Mouse (Mus musculus): ENCODE data around the gene Riok2.
"Not testable (repeated sequence)": the region's sequence is repeated elsewhere in the genome, so short reads cannot be mapped to it uniquely, and the experiment has no call there.

Gene Riok2

DNA sequence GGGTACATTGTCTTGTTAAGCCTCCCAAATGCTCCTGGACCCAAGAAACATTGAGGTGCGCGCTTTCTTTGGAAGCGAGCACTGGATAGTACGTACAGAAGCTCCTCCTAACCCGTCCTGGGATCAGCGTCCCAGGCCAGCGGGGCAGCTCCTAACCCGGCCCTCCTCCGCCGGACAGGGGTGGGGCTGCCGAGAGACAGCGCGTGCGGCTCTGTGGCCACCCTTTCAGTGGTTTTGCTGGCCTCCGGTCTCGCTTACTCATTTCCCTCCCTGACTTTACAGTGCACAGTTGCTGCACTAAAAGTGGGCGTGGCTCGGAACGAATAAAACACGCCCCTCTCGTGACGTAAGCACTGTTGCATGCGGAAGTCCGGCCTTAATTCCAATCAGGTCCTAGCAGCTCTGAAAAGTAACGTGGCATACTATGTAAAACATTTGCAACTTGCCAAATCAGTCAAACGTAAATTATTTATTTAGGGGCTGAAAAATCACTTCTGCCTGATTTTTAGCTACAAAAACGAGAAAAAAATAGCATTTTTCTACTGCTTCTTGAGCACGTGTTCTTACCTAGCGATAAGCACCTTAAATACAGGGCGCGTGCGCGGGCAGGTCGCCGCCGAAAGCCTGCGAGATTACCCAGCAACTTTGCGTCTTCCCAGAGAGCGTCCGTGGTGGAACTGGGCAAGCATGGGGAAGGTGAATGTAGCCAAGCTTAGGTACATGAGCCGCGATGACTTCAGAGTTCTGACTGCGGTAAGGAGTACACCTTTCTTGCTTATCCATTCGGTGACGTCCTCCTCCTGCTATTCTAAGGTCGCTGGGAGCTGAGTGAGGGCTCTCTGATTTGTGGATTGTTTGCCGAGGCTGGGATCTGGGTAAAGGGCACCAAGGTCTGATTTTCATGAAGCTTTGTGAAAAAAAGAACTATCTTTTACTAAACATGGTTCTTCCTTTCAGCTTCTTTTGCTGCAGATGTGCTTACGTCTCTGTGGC lies at the start of gene Riok2:
Gene Riok2, plus strand, starts transcription at position 392 of the 993 bp plus-strand sequence.
- peak; percentile 98 for DNase-seq (ENCODE audit: extremely low spot score)

DNA sequence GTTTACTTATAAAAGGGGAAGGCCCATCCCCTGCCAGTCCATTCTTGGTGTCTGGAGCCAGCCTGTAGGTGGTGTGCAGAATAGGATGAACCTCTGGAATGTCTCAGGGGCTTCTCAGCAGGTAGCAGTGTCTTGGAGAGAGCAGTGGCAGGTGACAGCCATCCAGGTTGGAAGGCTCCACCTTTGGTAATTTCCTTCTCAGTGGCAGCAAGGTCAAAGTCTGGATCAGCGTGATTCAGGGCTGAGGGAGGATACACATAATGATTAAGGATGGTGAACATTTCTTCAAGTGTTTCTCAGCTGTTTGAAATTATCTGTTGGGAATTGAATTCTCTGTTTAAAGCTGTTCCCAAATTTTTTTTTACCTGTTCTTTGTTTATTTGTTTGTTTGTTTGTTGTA lies 48.1 kb upstream of the Riok2 start:
- not testable (repeated sequence) for DNase-seq (ENCODE audit: extremely low spot score)

DNA sequence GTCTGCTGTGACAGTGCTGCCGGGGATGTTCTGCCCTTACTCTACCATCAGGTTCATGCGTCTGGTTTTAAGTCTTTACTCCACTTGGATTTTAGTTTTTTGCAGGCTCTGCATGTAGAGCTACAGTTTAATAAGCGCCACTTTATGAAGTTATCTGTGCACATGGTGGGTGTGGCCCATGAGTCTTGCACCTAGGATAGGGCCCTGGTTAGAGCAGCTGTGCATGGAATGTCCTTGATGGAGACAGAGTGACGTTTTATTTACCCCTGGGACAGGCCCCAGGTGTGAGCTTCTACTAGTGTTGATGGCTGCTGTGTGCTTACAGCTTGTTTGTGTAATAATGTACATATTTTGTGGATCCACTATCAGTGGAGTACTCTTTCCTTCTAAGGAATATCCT lies 47.5 kb upstream of the Riok2 start:
- DNase-seq (ENCODE audit: extremely low spot score) = no peak

- peak; percentile 16 for DNase-seq (ENCODE audit: extremely low spot score)
These were observed 28.5 kb upstream of the Riok2 start for GRCm38 (mm10) chr17:17345374-17346183.

DNA sequence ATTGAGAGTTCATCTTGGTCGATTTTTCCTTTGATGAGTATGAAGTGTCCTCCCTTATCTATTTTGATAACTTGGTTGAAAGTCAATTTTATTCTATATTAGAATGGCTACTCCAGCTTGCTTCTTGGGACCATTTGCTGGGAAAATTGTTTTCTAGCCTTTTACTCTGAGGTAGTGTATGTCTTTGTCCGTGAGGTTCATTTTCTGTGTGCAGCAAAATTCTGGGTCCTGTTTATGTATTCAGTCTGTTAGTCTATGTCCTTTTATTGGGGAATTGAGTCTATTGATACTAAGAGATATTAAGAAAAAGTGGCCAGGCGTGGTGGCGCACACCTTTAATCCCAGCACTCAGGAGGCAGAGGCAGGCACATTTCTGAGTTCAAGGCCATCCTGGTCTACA lies 27.8 kb upstream of the Riok2 start:
- DNase-seq (ENCODE audit: extremely low spot score) = peak; percentile 16

DNA sequence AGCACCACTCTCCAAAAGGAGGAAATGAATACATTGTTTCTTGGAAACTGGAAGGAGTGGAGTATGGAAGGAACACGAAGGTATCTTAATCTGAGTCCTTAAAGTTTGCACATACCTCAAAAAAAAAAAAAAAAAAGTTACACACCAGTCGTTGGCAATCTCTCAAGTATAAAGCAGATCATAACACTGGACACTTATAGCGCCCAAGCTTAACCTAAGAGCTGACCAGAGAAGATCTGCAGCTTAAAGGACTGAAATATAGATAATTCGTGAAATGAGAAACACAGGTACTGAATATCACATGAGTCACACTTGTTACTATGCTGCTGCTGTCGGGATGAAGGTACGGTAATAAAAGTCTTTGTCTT lies 575 bp upstream of the Riok2 start:
- DNase-seq (ENCODE audit: extremely low spot score) = no peak

DNA sequence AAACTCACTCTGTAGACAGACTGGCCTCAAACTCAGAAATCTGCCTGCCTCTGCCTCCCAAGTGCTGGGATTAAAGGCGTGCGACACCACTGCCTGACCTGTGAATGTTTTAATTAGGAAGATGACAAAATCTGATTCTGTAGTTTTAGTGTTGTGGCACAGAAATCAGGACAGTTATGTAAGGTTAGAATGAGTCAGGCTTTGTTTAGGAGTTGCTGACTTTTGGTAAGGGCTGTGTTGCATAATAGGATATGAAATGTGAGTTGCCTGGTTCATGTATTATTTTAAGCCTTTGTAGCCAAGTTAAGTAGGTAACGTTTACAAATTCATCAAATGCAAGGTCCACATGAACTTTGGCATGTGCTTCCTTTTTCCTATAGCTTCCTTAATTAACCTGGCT lies 1.5 kb downstream of the Riok2 start:
- DNase-seq (ENCODE audit: extremely low spot score) = no peak

GRCm38 (mm10) chr17:17383703-17384102 lies 9.6 kb downstream of the Riok2 start:
- no peak for DNase-seq (ENCODE audit: extremely low spot score)

DNA sequence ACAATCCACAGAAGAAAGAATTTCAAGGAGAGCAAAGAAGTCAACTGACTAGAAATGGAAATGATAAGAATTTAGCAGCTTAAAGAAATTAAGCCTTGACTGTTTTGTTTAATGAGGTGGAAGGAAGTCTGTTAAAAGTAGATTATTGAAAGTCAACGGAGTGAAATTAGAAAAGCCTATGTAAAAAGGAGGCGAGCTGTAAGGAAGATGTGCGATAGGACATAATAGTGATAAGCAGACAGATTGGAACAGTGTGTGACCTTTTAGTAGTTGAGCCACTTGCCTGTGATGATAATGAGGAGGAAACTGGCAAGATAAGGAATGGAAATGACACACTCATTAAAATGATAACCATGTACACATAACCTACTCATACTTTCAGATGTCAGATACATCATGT lies 10.4 kb downstream of the Riok2 start:
- no peak for DNase-seq (ENCODE audit: extremely low spot score)

- DNase-seq (ENCODE audit: extremely low spot score) = no peak
These were observed 12.0 kb downstream of the Riok2 start for GRCm38 (mm10) chr17:17386117-17386516.

- no peak for DNase-seq (ENCODE audit: extremely low spot score)
These were observed 17.7 kb downstream of the Riok2 start for GRCm38 (mm10) chr17:17391823-17392222.

DNA sequence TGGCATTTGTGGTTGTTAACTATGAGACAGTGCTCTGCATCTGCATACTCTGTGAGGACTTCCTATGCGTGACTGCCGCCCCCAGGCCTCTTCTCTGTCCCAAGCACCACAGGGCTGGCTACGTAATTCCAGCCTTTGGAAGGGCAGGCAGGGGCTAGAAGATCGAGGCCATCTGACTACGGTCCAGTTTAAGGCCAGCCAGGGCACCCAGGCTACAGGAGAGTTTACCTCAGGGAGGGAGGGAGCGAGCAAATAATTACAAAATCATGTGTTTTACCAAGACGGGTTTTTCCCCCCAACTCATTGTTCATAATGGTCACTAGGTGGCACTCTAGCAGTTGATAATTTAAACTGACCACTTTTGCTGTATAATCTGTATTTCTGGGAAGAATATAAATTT lies 18.8 kb downstream of the Riok2 start:
- no peak for DNase-seq (ENCODE audit: extremely low spot score)

DNA sequence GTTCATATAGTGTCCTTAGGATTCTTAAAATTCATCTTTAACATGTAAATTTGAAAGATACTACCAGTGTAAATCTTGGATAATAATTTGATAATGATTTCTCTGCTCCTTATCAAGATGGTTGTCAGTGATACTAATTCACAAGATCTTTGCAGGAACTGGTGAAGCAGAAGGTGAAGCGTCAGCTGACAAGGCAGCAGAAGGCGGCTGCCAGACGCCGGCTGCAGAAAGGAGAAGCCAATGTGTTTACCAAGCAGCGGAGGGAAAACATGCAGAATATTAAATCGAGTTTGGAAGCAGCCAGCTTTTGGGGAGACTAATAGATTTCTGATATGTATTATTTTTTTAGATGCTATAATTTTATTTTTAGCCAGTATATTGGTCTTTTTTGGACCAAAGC lies 19.2 kb downstream of the Riok2 start:
- no peak for DNase-seq (ENCODE audit: extremely low spot score)

DNA sequence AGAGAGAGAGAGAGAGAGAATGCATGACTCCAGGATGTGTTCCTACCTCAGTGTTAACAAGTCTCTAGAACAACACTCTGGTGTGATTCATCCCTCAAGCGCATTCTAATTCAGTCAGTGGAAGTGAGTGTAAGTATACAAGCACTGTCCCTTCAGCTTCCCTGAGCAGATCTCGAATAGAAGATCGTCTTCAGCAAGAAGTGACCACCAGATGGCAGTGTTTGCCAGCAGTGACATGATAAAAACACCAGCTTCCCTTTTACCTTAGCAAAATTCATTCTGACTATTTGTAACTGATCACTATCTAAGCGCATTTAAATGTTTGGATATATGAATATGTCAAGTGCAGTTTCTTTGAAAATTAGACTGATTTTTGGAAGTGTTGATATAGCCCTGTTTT lies 20.2 kb downstream of the Riok2 start:
- DNase-seq (ENCODE audit: extremely low spot score) = peak; percentile 62

DNA sequence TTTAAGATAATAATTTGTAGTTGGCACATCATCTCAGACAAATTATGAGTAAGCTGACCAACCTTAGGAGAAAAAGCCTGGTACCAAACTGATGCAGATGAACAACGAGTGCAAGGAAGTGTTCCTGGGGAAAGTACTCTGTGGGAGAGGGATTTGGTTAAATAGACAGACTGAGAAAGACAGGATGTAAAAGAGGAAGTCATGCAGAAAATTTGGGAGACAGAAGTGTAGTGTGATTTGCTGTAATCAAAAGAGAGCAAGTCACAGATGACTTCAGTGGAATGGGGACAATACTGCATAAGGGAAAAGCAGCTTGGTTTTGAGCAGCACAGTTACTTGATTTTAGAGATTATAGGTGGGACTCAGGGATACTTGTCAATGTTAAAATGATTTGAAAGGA lies 22.8 kb downstream of the Riok2 start:
- no peak for DNase-seq (ENCODE audit: extremely low spot score)

GRCm38 (mm10) chr17:17398664-17399063 lies 24.6 kb downstream of the Riok2 start:
- no peak for DNase-seq (ENCODE audit: extremely low spot score)

- DNase-seq (ENCODE audit: extremely low spot score) = peak; percentile 76
These were observed 28.3 kb downstream of the Riok2 start, which contains the start of gene Lix1 for GRCm38 (mm10) chr17:17402222-17403004. TSS of gene Lix1 (plus strand) at chr17:17402672.

DNA sequence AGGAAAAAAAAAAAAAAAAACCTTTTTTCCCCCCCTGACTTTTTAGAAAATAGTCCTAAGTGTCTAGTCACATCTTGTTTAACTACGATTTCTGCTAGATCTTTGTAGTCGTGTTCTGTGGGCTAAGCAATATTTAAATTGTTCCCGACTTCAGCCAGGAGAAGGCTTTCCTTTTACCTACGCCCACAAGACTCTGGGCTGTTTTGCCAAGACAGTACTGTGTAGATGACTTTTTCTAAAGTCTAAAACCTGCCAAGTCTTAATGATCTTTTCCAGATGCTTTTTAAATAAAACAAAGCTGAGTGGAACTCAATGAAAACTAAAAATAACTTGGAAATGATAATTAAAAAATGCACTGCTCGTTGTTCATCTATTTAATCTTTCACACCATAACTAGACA lies 28.9 kb downstream of the Riok2 start:
- no peak for DNase-seq (ENCODE audit: extremely low spot score)

DNA sequence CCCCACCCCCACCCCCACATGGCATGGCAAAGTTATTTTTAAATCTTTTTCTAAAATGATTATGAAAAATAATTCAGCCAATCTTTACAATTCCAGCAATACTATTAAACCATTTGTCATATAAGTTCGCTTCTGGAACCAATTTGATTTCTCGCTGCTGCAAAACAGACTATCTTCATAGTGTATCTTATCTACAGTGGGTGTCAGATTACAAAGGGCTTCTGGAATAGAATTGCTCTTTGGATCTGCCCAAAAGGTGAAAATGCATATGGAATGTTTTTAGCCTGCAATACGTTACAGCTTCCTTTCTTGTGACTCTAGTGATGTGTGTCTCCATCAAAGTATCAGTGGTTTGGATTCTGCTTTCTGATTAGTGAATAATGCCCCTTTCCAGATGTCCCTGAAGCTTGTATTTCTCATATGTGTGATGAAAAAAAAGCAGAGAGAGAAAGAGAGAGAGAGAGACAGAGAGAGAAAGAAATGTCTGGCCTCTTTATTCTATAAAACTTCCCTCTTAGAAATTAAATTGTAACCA lies 29.5 kb downstream of the Riok2 start:
- no peak for DNase-seq (ENCODE audit: extremely low spot score)

DNA sequence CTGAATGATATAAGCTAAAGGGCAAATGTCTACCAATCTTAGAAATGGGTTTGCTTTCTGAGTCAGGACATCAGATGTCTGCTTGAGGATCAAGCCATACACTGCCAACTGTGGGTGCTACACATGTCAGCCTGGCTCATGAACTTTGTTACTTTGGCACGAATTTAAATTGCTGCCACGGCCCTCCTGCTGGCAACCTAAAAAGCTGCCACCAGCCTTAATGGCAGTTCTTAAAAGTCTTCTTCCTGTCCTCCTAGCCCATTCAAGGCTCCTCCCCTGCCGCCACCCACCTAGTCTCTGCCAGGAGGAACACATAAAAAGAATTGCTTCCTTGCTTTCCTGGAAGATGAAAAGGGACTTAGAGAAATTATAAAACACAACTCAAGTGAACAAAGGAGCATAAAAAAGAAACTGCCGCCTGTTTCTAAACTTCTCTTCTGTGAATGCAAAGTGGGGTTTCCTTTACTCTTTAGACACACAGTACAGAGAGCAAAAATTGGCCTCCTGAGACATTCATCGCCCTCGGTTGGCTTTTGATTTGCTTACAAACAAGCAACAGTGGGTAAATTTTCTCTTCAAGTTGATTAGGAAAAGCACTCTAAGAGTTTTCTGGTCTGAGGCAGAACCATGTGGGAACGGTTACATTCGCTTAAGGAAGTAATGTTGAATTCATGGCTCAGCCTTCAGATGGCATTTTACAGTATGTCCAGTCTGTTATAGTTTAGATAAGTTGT lies 30.9 kb downstream of the Riok2 start:
- no peak for DNase-seq (ENCODE audit: extremely low spot score)

- DNase-seq (ENCODE audit: extremely low spot score) = no peak
These were observed 31.5 kb downstream of the Riok2 start for GRCm38 (mm10) chr17:17405606-17406005.

All from embryo, embryonic 9.5 days (tissue).